Mouse (Mus musculus): Measurements from ENCODE around the gene Epha2.

DNA sequence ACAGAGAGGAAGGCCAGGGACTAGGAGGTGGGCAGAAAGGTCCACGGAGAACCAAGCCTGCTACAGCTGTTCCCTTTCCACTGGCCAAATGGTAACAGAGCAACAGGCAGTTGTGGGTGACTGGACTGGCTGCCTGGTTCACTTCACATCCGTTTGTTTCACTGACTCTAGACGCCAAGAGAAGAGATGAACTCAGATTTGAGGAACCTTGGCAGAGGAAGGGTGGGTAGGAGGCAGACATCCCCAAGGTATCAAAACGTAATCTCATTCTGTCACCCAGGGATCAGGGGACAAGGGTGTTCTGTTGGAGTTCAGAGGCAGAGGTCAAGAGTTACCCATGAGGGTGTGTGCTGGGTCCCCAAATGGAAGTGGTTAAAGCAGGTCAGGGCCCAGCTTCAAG is 844 bp upstream of the Epha2 start:
- TF ChIP-seq CTCF (IDR thresholded peaks at IDR 0.05; ENCODE audit: borderline replicate concordance, extremely low read depth, insufficient read depth, insufficient read length) (no peak), POLR2A (IDR thresholded peaks at IDR 0.05; ENCODE audit: borderline replicate concordance, extremely low read depth, insufficient read depth, insufficient read length, poor library complexity, severe bottlenecking) (no peak)

All from brain, embryonic 14.5 days (tissue).